Mouse (Mus musculus): ENCODE data around the gene Pltp. TPM values are rescaled to one million over a fixed set of nuclear protein-coding genes. Genes with fewer than 3 reads are reported as not detected.
"Not testable (repeated sequence)": the region's sequence is repeated elsewhere in the genome, so short reads cannot be mapped to it uniquely, and the experiment has no call there.

Pltp gene
- polyA plus RNA-seq, 1 experiment from 2014 or later, result 24.9 TPM

- WGBS, result 90% methylated on average over 13 of the region's 13 CpGs
- H3K4me1 ChIP-seq, result no peaks in the 10 kb centered on the region
- no peak overlapping the region for H3K27ac ChIP-seq
- no peaks in the 10 kb centered on the region for H3K27me3 ChIP-seq (ENCODE audit: low read depth, poor library complexity, severe bottlenecking)
- H3K4me3 ChIP-seq, result no peak overlapping the region
- peaks cover 100% of the 10 kb centered on the region for H3K36me3 ChIP-seq
- no peaks in the 10 kb centered on the region for H3K9me3 ChIP-seq (replicated peaks)
- no peak for DNase-seq (ENCODE audit: low spot score)
These were observed 33.7 kb upstream of the Pltp start for GRCm38 (mm10) chr2:164891056-164891834.

- 93% methylated on average over 24 of the region's 24 CpGs for WGBS
- Histone ChIP-seq H3K4me3 (no peak overlapping the region), H3K9me3 (replicated peaks) (no peaks in the 10 kb centered on the region), H3K27me3 (ENCODE audit: low read depth, poor library complexity, severe bottlenecking) (no peaks in the 10 kb centered on the region), H3K36me3 (peaks cover 100% of the 10 kb centered on the region), H3K4me1 (no peaks in the 10 kb centered on the region), H3K27ac (no peak overlapping the region)
- no peak for DNase-seq (ENCODE audit: low spot score)
These were observed 33.0 kb upstream of the Pltp start for GRCm38 (mm10) chr2:164890411-164891049.

GRCm38 (mm10) chr2:164889960-164890359, 32.4 kb upstream of the Pltp start:
- 93% methylated on average over 2 of the region's 2 CpGs for WGBS
- Histone ChIP-seq H3K4me3 (no peak overlapping the region), H3K4me1 (no peaks in the 10 kb centered on the region), H3K9me3 (replicated peaks) (no peaks in the 10 kb centered on the region), H3K27me3 (ENCODE audit: low read depth, poor library complexity, severe bottlenecking) (no peaks in the 10 kb centered on the region), H3K27ac (no peak overlapping the region), H3K36me3 (peaks cover 100% of the 10 kb centered on the region)
- no peak for DNase-seq (ENCODE audit: low spot score)

GRCm38 (mm10) chr2:164888996-164889395, 31.5 kb upstream of the Pltp start:
- no peak overlapping the region for H3K4me3 ChIP-seq
- H3K4me1 ChIP-seq, result no peaks in the 10 kb centered on the region
- no peaks in the 10 kb centered on the region for H3K9me3 ChIP-seq (replicated peaks)
- no peak overlapping the region for H3K27ac ChIP-seq
- H3K36me3 ChIP-seq, result peaks cover 99% of the 10 kb centered on the region
- 87% methylated on average over 12 of the region's 12 CpGs for WGBS
- DNase-seq (ENCODE audit: low spot score), result no peak
- no peaks in the 10 kb centered on the region for H3K27me3 ChIP-seq (ENCODE audit: low read depth, poor library complexity, severe bottlenecking)

GRCm38 (mm10) chr2:164886617-164887016, 29.1 kb upstream of the Pltp start:
- Histone ChIP-seq H3K27me3 (ENCODE audit: low read depth, poor library complexity, severe bottlenecking) (no peaks in the 10 kb centered on the region), H3K9me3 (replicated peaks) (no peaks in the 10 kb centered on the region), H3K36me3 (peaks cover 92% of the 10 kb centered on the region), H3K4me1 (no peaks in the 10 kb centered on the region), H3K4me3 (no peak overlapping the region), H3K27ac (no peak overlapping the region)
- no peak for DNase-seq (ENCODE audit: low spot score)
- 97% methylated on average over 10 of the region's 10 CpGs for WGBS

- DNase-seq (ENCODE audit: low spot score), result no peak
- WGBS, result 88% methylated on average over 7 of the region's 7 CpGs
- H3K9me3 ChIP-seq (replicated peaks), result no peaks in the 10 kb centered on the region
These were observed 28.3 kb upstream of the Pltp start for GRCm38 (mm10) chr2:164885788-164886187.

GRCm38 (mm10) chr2:164882619-164883018, 25.1 kb upstream of the Pltp start:
- no peak for DNase-seq (ENCODE audit: low spot score)
- H3K36me3 ChIP-seq, result peaks cover 52% of the 10 kb centered on the region
- no peak overlapping the region for H3K4me3 ChIP-seq
- H3K9me3 ChIP-seq (replicated peaks), result no peaks in the 10 kb centered on the region
- no peak overlapping the region for H3K27ac ChIP-seq
- H3K4me1 ChIP-seq, result peaks cover 18% of the 10 kb centered on the region
- WGBS, result 92% methylated on average over 9 of the region's 9 CpGs
- no peaks in the 10 kb centered on the region for H3K27me3 ChIP-seq (ENCODE audit: low read depth, poor library complexity, severe bottlenecking)

More at GRCm38 (mm10) chr2:164885788-164886187, 28.3 kb upstream of the Pltp start:
- no peaks in the 10 kb centered on the region for H3K27me3 ChIP-seq (ENCODE audit: low read depth, poor library complexity, severe bottlenecking)
- H3K27ac ChIP-seq, result no peak overlapping the region
- peaks cover 83% of the 10 kb centered on the region for H3K36me3 ChIP-seq
- no peak overlapping the region for H3K4me3 ChIP-seq
- H3K4me1 ChIP-seq, result peaks cover 2% of the 10 kb centered on the region

GRCm38 (mm10) chr2:164879568-164880277, 22.2 kb upstream of the Pltp start:
- under 1% methylated on average over 72 of the region's 72 CpGs for WGBS
- peak; percentile 99 for DNase-seq (ENCODE audit: low spot score)

GRCm38 (mm10) chr2:164879228-164879567, 21.7 kb upstream of the Pltp start, which contains the start of gene Pcif1:
TSS of gene Pcif1 (plus strand) at chr2:164879304.
- Histone ChIP-seq H3K27me3 (ENCODE audit: low read depth, poor library complexity, severe bottlenecking) (no peaks in the 10 kb centered on the region), H3K4me3 (peak within 1 kb of the TSS; percentile 92), H3K27ac (peak within 1 kb of the TSS; percentile 100), H3K36me3 (peaks cover 25% of the 10 kb centered on the region), H3K9me3 (replicated peaks) (no peaks in the 10 kb centered on the region), H3K4me1 (peaks cover 29% of the 10 kb centered on the region)
- 0% methylated on average over 40 of the region's 40 CpGs for WGBS
- peak; percentile 98 for DNase-seq (ENCODE audit: low spot score)

More at GRCm38 (mm10) chr2:164879568-164880277, 22.2 kb upstream of the Pltp start:
- Histone ChIP-seq H3K4me1 (peaks cover 24% of the 10 kb centered on the region), H3K4me3 (peak overlapping the region; percentile 92), H3K27me3 (ENCODE audit: low read depth, poor library complexity, severe bottlenecking) (no peaks in the 10 kb centered on the region), H3K36me3 (peaks cover 29% of the 10 kb centered on the region), H3K9me3 (replicated peaks) (no peaks in the 10 kb centered on the region), H3K27ac (peak overlapping the region; percentile 100)

GRCm38 (mm10) chr2:164878509-164879227, 21.2 kb upstream of the Pltp start:
- Histone ChIP-seq H3K27ac (peak overlapping the region; percentile 100), H3K27me3 (ENCODE audit: low read depth, poor library complexity, severe bottlenecking) (no peaks in the 10 kb centered on the region), H3K9me3 (replicated peaks) (no peaks in the 10 kb centered on the region), H3K4me3 (peak overlapping the region; percentile 92), H3K36me3 (peaks cover 20% of the 10 kb centered on the region), H3K4me1 (peaks cover 34% of the 10 kb centered on the region)
- peak; percentile 64 for DNase-seq (ENCODE audit: low spot score)
- WGBS, result 2% methylated on average over 28 of the region's 28 CpGs

GRCm38 (mm10) chr2:164877376-164878215, 20.1 kb upstream of the Pltp start:
- WGBS, result 71% methylated on average over 11 of the region's 11 CpGs
- not testable (repeated sequence) for H3K36me3 ChIP-seq; DNase-seq (ENCODE audit: low spot score); H3K9me3 ChIP-seq (replicated peaks); H3K27ac ChIP-seq; H3K27me3 ChIP-seq (ENCODE audit: low read depth, poor library complexity, severe bottlenecking)
- peaks cover 34% of the 10 kb centered on the region for H3K4me1 ChIP-seq
- peak overlapping the region; percentile 92 for H3K4me3 ChIP-seq

- H3K27ac ChIP-seq; H3K36me3 ChIP-seq; H3K9me3 ChIP-seq (replicated peaks); H3K4me3 ChIP-seq; DNase-seq (ENCODE audit: low spot score); H3K27me3 ChIP-seq (ENCODE audit: low read depth, poor library complexity, severe bottlenecking): not testable (repeated sequence)
- WGBS, result 49% methylated on average over 2 of the region's 2 CpGs
- peaks cover 31% of the 10 kb centered on the region for H3K4me1 ChIP-seq
These were observed 18.1 kb upstream of the Pltp start for GRCm38 (mm10) chr2:164875648-164876047.
